Mouse (Mus musculus) R1 (cell line): ENCODE results near the gene Trnau1ap.

Experiments used
- DNase-seq: peaks from one replicate; pipeline ENCODE4 v3.0.0-alpha.2; 2018; ENCODE audit warnings: low read depth, low spot score

The Trnau1ap gene

DNA sequence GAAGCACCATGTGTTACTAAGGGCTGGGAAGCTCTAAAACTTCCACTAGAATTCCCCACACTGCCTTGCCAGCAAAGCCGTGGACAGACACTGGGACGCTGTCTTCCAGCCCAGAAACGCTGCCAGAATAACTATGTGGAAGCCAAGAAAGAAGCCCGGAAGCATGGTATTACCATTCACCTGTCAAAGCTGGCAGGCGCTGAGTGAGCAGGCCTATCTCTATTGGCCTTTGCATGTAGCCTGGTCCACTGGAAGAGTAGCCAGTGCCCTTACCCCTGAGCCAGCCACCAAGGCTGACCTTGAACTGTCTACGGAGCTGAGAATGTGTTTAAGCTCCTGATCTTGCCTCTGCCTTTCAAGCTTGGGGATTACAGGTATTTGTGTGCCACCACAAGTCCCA lies 27.9 kb downstream of the Trnau1ap start:
- no peak for DNase-seq

DNA sequence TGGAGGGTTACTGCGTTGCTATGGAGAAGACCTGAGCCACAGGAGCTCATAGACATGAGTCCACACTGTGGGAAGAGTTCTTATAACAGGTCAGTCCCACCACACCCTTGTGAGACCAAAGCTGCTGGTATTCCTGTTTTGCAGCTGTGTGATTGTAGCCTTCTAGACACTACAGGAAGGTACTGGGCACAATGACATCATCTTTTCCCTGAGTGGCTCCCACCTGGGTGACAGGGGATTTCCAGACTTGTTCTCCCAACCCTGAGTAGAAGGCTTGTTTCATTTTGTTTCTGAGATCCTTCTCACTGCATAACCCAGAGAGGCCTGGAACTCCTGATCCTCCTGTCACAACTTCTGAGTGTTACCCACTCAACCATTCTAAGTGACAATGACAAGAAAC lies 29.5 kb downstream of the Trnau1ap start:
- no peak for DNase-seq

DNA sequence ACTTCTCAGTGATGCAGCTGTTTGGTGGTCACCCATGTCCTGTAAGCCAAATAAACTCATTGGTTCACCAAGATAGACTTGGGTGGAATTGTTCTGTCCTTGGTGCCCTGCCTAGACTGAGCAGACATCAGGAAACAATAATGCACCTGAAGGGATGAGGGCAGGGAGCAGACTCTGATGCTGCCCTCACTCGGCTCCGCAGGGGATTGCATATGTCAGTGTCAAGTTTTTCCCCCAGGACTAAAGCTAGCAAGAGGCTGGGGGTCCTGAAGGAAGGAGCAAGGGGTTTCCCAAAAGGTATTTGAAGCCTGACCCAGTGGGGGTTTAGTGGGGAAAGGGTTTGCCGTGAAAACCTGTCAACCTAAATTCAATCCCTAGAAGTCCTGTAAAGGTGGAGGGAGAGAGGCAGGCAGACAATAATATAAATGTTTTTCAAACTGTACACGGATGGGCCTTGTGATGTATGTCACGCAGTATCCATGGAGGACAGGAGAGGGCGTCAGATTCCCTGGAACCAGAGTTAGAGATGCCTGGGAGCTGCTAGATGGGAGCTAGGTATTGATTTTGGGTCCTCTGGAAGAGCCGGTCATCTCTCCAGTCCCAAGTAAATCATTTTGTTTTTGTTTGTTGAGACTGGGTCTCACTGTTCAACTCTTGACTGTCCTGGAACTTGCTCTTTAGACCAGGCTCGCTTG lies 33.5 kb downstream of the Trnau1ap start:
- peak; percentile 76 for DNase-seq

DNA sequence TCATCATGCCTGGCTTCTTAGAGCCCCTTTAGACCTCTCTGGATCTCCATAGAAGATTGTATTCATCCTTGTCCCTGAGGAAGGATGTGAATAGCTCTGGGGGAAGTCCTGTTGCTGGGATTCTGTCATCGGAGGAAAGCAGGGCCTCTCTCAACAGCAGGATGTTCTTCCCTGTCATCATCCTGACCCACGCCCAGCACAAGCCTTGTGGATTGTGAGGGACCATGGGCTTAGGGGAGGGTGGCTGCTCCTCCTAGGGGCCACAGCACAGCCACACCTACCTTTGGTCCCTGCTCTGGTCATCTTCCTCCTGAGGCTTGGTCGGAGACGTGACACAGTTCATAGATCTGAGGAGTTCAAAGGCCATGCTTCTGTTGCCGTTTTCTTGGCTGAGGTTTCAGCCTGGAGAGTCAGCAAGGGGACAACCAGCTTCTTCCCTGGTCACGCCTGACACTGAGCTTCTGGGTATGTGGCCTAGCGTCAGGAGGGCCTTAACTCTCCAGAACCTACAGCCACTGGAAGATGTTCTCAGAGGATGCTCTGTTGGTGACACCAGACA lies 35.6 kb downstream of the Trnau1ap start:
- no peak for DNase-seq

DNA sequence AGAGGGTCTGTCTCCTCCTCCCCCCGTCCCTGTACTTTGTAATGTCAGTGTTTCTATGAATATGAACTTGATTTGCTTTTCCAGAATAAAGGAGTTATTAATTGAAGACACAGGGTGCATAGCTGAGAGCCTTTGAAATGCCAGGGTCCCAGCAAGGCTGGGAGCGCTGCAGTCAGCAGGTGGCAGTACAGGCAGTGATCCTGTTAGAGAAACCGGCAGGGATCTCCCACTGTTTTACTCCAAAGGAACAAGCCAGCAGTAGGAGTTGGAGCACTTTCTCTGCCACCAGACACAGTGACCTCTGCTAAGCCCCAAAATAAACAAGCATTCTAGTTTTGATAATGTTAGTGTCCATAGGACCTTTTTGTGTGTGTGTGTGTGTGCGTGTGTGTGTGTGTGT lies 36.4 kb downstream of the Trnau1ap start:
- peak; percentile 53 for DNase-seq

DNA sequence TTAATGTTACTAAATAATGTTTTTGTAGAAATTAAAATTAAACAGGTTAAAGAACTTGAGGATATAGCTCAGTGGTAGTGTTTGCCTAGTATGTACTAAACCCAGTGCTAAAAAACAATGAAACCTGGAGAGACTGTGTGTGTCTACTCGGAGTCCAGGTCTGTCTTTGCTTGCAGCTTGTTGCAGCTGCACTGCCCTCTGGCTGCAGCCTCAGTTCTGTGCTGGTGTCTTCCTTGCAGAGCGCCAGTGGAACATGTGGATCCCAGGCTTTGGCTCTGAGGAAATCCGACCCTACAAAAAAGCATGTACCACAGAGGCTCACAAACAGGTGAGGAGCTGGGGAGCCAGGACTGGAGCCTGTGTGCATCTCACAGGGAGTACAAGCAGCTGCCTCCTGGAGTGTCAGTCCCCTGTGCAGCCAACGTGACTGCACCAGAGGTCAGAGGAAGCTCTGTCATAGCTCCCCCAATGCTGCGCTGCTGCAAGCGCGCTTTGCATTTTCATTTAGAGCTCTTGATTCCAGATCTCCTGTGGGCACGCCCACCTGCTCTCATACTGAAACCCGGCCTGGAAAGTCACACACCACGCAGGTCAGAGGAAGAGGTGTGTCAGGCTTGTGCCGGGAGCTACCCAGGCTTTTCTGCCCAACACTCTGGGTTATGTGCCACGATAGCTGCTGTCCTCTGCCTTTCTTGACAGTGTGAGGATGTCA lies 37.6 kb downstream of the Trnau1ap start:
- peak; percentile 81 for DNase-seq

DNA sequence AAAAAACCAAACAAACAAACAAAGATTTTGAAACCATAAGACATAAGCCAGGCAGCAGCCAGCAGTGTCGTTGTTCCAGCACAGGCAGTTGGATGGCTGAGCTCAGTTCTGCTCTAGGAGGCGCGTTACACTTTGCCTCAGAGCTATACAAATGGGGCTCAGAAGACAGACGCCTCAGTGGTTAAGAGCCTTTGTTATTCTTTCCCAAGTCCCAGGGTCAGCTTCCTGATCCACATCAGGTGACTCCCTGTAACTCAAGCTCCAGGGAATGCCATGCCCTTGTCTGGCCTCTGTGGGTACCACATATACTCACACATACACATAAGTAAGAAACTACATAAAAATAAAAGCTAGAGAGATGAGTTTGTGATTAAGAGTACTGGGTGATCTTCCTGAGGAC lies 38.3 kb downstream of the Trnau1ap start:
- DNase-seq: peak; percentile 59

DNA sequence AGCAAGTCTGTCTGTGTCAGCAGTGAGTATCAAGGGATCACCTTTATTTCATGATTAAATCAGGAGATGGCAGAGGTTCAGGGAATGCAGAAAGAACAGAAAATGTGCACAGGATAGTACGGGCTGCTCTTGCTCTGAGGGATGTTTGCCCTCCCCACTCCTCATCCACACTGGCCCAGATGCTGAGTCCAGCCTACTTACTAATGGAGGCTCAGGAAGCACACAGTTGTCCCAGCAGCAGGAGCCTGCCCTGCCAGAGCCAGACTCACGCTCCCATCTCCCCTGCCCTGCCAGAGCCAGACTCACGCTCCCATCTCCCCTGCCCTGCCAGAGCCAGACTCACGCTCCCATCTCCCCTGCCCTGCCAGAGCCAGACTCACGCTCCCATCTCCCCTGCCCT lies 40.5 kb downstream of the Trnau1ap start:
- peak; percentile 58 for DNase-seq

DNA sequence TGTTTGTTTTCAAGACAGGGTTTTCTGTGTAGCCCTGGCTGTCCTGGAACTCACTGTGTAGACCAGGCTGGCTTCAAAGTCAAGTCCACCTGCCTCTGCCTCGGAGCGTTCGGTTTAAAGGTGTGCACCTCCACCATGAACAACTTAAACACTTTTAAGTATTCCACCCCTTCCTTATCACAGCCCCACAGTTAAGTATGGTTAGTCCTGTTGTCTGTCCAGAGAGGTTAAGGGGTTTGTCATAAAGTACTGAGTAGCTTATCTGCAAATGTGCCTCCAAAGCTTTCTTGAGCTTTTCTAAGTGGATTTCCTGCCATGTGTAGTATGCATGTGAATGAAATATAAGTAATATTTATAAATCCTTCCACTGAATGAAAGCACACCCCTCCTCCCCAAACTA lies 53.4 kb downstream of the Trnau1ap start:
- DNase-seq: no peak

DNA sequence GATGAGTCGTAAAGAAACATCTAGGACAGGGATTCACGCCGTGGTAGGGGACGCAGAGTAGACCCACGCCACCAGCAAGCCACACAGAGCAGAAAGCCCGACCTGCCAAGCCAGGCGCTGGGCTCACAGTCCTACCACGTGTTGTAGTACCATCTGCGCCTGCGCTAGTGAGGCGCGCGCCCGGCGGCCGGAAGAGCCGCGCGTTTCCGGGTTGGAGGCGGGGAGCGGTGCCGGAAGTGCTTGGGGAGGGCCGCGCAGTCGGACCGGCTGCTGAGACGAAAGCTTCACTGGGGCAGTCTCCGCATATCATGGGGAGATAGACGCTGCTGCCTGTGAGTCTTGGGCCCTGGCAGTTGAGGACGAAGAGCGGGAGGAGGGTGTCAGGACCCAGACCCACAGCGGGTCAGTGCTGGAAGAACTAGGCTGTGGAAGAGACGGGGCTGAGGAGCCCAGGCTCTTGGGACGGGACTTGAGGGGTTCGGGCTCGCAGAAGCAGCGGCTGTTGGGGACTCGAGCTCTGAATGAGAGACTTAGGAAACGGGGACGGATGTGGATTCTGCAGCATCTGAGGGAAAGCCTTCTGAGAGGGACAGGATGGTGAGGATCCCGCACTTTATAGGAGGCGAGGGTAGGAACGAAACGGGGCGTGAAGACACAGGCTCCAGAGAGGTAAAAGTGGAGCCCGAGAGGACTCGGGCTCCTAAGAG lies 55.0 kb downstream of the Trnau1ap start, which contains the start of gene Taf12:
Taf12 (plus strand) TSS at position 220 of the 707 bp plus-strand sequence.
- peak; percentile 95 for DNase-seq

DNA sequence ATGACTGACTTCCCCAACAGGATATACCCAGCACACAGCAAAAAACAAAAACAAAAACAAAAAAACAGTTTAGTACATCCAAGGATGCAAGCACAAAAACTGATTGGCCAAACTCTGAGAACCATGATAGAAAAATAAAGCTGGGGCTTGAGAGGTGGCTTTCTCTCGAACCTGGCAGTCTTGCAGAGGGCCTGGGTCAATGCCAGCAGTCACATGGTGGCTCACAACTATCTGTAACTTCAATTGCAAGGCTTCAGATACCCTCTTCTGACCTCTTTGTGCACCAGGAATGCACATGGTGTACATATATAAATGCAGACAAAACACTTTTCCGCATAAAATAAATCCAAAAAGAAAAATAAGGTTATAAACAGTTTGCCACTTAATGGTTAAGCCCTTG lies 56.2 kb downstream of the Trnau1ap start:
- no peak for DNase-seq

DNA sequence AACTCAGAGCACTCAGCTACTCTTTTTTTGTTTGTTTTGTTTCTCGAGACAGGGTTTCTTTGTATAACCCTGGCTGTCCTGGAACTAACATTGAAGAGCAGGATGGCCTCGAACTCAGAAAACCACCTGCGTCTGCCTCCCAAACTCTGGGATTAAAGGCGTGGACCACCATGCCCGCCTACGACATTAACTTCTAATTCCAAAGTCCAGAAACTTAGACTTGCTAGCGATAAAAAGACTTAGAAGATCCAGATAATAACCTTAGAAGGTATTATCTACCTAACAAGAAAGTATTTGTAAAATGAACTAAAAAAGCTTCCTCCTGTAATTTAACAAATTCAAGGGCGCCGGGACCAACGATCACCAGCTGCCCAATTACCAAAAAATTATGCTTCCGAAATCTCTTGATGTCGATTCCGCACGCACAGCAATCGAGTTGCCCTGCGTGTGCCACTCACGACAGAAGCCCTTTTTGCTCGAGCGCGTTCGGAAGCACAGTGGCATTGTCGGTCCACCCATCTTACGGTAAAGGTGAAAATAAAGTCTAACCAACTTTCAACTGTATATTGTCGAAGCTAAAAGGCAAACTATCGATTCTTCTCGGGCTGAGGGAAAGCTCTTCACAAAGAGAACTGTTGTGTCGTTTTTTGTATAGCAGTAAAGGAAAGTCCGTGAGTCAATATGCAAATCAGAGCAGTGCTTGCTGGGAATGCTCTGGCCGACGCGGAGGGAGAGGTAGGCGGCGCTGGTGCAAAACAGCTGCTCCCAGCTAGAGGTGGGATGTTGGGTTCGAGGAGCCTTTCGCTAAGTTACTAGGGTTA lies 59.4 kb downstream of the Trnau1ap start:
- peak; percentile 97 for DNase-seq

DNA sequence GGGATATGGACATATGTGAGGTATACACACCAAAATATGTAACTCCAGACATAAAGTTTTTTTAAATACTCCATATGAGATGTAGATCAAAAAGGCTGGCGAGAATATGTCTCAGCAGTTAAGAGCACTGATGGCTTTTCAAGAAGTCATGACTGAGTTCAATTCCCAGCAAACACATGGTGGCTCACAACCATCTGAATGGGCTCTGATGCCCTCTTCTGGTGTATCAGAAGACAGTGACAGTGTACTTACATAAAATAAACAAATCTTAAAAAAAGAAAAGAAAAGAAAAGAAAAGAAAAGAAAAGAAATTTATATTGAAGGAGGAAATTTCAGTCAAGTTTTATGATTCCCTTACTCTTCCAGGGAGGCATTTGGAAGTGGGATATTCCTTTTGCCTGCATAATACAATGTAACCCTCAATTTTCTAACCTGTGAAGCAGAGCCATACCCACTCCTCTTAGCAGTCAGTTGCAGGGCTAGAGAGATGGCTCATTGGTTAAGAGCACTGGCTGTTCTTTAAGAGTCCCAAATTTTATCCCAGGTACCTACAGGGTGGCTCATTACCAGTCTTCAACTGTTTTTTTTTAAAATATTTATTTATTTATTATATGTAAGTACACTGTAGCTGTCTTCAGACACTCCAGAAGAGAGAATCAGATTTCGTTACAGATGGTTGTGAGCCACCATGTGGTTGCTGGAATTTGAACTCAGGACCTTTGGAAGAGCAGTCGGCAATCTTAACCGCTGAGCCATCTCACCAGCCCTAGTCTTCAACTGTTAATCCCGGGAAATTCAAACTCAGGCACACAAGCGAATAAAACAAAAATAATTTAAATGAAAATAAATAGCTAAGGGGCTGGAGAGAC lies 60.2 kb downstream of the Trnau1ap start:
- DNase-seq: peak; percentile 58

DNA sequence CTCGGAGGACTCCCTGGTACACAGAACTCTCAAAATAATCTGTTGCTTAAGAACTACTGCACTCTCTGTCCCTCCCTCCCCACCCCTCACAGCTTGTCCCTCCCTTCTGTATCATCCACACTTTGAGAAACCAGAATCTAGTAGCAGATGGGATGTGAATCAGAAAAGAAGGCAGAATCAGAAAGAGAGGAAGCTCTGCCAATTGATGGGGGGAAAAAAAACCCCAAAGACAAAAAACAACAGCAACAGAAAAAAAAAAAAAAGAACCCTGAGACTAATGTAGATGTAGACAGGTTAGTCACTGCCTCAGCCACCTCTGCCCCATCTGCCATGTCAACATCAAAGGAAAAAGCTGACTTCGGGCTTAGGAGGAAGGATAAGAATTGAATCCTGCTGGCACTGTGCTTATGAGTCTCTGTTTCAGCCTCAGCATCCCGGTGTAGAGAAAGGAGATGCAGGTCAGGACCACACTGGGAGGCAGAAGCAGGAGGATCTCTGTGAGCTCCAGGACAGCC lies 62.4 kb downstream of the Trnau1ap start:
- no peak for DNase-seq

DNA sequence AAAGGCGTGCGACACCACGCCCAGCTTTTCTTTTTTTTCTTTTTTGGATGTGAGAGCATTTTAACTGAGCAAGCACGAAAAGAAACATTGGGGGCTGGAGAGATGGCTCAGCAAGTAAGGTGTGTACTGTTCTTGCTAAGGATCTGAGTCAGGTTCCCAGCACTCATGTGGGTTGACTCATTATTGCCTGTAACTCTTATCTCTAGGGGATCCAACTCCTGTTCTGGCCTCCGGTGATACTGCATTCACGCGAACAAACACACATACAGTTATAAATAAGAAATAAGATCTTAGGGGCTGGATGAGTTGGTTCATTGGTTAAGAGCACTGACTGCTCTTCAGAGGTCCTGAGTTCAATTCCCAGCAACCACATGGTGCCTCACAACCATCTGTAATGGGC lies 66.0 kb downstream of the Trnau1ap start:
- no peak for DNase-seq

DNA sequence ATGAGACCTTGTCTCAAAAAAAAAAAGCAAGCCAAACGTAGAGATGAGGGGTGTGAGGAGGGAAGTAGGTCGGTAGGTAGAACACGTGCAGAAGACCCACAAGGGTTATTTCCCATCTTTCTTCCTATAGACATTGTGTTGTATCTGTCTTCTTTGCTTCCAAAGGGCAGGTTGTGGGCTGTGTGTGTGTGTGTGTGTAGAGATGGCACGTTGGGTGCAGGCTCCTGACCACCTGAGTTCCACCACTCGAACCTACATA lies 67.1 kb downstream of the Trnau1ap start:
- no peak for DNase-seq
